Mouse (Mus musculus): Measurements from ENCODE around the gene Vamp2. TPM values are rescaled to one million over a fixed set of nuclear protein-coding genes. Genes with fewer than 3 reads are reported as not detected.

Gene Vamp2
- total and polyA plus RNA-seq, 2 experiments from 2014 or later: 157 to 591 TPM

GRCm38 (mm10) chr11:69072666-69073064, 15.6 kb upstream of the Vamp2 start:
- DNase-seq (ENCODE audit: low spot score) (no peak), ATAC-seq (ENCODE audit: low FRiP score) (no peak)
- Histone ChIP-seq H3K36me3 (ENCODE audit: insufficient read depth, low read length) (no peaks in the 10 kb centered on the region), H3K9ac (replicated peaks; ENCODE audit: low read length, poor library complexity, severe bottlenecking) (peak overlapping the region; percentile 25; the same call in 1 of the 2 replicates), H3K4me2 (ENCODE audit: low read depth, low read length, poor library complexity, severe bottlenecking) (peak overlapping the region; percentile 54), H3K4me1 (ENCODE audit: insufficient read depth, low read length) (peaks cover 9% of the 10 kb centered on the region; the same call in 1 of the 2 replicates), H3K27me3 (ENCODE audit: insufficient read depth, low read length) (no peaks in the 10 kb centered on the region), H3K9me3 (ENCODE audit: low read length) (no peaks in the 10 kb centered on the region), H3K27ac (ENCODE audit: low read depth, low read length) (peak overlapping the region; percentile 93), H3K4me3 (ENCODE audit: low read depth, low read length) (peak overlapping the region; percentile 27)
- 5% methylated on average over 9 of the region's 9 CpGs for whole genome bisulfite sequencing
- TF ChIP-seq CTCF (IDR thresholded peaks at IDR 0.05): no peak

GRCm38 (mm10) chr11:69073065-69073888, 15.0 kb upstream of the Vamp2 start:
- 0% methylated on average over 14 of the region's 14 CpGs for WGBS
- peak overlapping the region; percentile 54 for H3K4me2 ChIP-seq (ENCODE audit: low read depth, low read length, poor library complexity, severe bottlenecking)
- no peaks in the 10 kb centered on the region for H3K36me3 ChIP-seq (ENCODE audit: insufficient read depth, low read length)
- H3K9ac ChIP-seq (replicated peaks; ENCODE audit: low read length, poor library complexity, severe bottlenecking): peak overlapping the region; percentile 64
- peaks cover 9% of the 10 kb centered on the region; the same call in 1 of the 2 replicates for H3K4me1 ChIP-seq (ENCODE audit: insufficient read depth, low read length)
- ATAC-seq (ENCODE audit: low FRiP score): peak; percentile 62
- peak; percentile 54 for TF ChIP-seq CTCF (IDR thresholded peaks at IDR 0.05)
- no peaks in the 10 kb centered on the region for H3K9me3 ChIP-seq (ENCODE audit: low read length)
- peak; percentile 96 for DNase-seq (ENCODE audit: low spot score)
- H3K27me3 ChIP-seq (ENCODE audit: insufficient read depth, low read length): no peaks in the 10 kb centered on the region
- peak overlapping the region; percentile 27 for H3K4me3 ChIP-seq (ENCODE audit: low read depth, low read length)
- H3K27ac ChIP-seq (ENCODE audit: low read depth, low read length): peak overlapping the region; percentile 93

- no peaks in the 10 kb centered on the region for H3K9me3 ChIP-seq (ENCODE audit: low read length)
- DNase-seq (ENCODE audit: low spot score) (no peak), ATAC-seq (ENCODE audit: low FRiP score) (no peak)
- no peak for TF ChIP-seq CTCF (IDR thresholded peaks at IDR 0.05)
- H3K4me3 ChIP-seq (ENCODE audit: low read depth, low read length): no peak overlapping the region
- peaks cover 9% of the 10 kb centered on the region; the same call in 1 of the 2 replicates for H3K4me1 ChIP-seq (ENCODE audit: insufficient read depth, low read length)
- H3K9ac ChIP-seq (replicated peaks; ENCODE audit: low read length, poor library complexity, severe bottlenecking): no peak overlapping the region
- peak overlapping the region; percentile 93; the same call in 1 of the 2 replicates for H3K27ac ChIP-seq (ENCODE audit: low read depth, low read length)
- H3K36me3 ChIP-seq (ENCODE audit: insufficient read depth, low read length): no peaks in the 10 kb centered on the region
- no peaks in the 10 kb centered on the region for H3K27me3 ChIP-seq (ENCODE audit: insufficient read depth, low read length)
- H3K4me2 ChIP-seq (ENCODE audit: low read depth, low read length, poor library complexity, severe bottlenecking): 0 out of 2 replicates have a peak overlapping the region, but pooled peaks have one; percentile 9
- WGBS: 33% methylated on average over 6 of the region's 6 CpGs
Observed at GRCm38 (mm10) chr11:69073951-69074775, 14.1 kb upstream of the Vamp2 start.

- TF ChIP-seq CTCF (IDR thresholded peaks at IDR 0.05): no peak
- 55% methylated on average over 2 of the region's 2 CpGs for WGBS
- DNase-seq (ENCODE audit: low spot score) (no peak), ATAC-seq (ENCODE audit: low FRiP score) (no peak)
- Histone ChIP-seq H3K36me3 (ENCODE audit: insufficient read depth, low read length) (no peaks in the 10 kb centered on the region), H3K4me3 (ENCODE audit: low read depth, low read length) (no peak overlapping the region), H3K4me2 (ENCODE audit: low read depth, low read length, poor library complexity, severe bottlenecking) (no peak overlapping the region), H3K4me1 (ENCODE audit: insufficient read depth, low read length) (peaks cover 9% of the 10 kb centered on the region; the same call in 1 of the 2 replicates), H3K9ac (replicated peaks; ENCODE audit: low read length, poor library complexity, severe bottlenecking) (no peak overlapping the region), H3K27ac (ENCODE audit: low read depth, low read length) (no peak overlapping the region), H3K9me3 (ENCODE audit: low read length) (no peaks in the 10 kb centered on the region), H3K27me3 (ENCODE audit: insufficient read depth, low read length) (no peaks in the 10 kb centered on the region)
Observed at GRCm38 (mm10) chr11:69074776-69075069, 13.6 kb upstream of the Vamp2 start.

GRCm38 (mm10) chr11:69075764-69076479, 12.4 kb upstream of the Vamp2 start:
- Histone ChIP-seq H3K4me2 (ENCODE audit: low read depth, low read length, poor library complexity, severe bottlenecking) (no peak overlapping the region), H3K4me1 (ENCODE audit: insufficient read depth, low read length) (peaks cover 9% of the 10 kb centered on the region; the same call in 1 of the 2 replicates), H3K36me3 (ENCODE audit: insufficient read depth, low read length) (no peaks in the 10 kb centered on the region), H3K4me3 (ENCODE audit: low read depth, low read length) (no peak overlapping the region), H3K9ac (replicated peaks; ENCODE audit: low read length, poor library complexity, severe bottlenecking) (no peak overlapping the region), H3K9me3 (ENCODE audit: low read length) (no peaks in the 10 kb centered on the region), H3K27ac (ENCODE audit: low read depth, low read length) (no peak overlapping the region), H3K27me3 (ENCODE audit: insufficient read depth, low read length) (no peaks in the 10 kb centered on the region)
- WGBS: 50% methylated on average over 8 of the region's 9 CpGs
- no peak for TF ChIP-seq CTCF (IDR thresholded peaks at IDR 0.05)
- DNase-seq (ENCODE audit: low spot score): no peak
- no peak for ATAC-seq (ENCODE audit: low FRiP score)
